ENCODE assay signal across 11 mouse cellular contexts in genomic region chr12:112125903-112126302, GRCm38 (mm10). TPM values are rescaled to one million over a fixed set of nuclear protein-coding genes. Genes with fewer than 3 reads are reported as not detected.
DNase-seq lines count a peak whose midpoint lies in the region; ATAC-seq lines count a peak whose summit lies in the region.
"Had no signal": no experiment of that assay in that cellular context is flagged by ENCODE, and none has a peak within 500 bp of the region (broad histone marks: within the 10 kb centered on the region; RNA-seq: fewer than 3 reads in every experiment).

No protein-coding gene starts in this region.

- H3K4me1 ChIP-seq in embryonic facial prominence, embryonic 10.5 days = peaks cover 52% of the 10 kb centered on the region
- H3K4me1 ChIP-seq in midbrain, embryonic 13.5 days (replicated peaks) = peaks cover 22% of the 10 kb centered on the region
- H3K4me1 ChIP-seq in hindbrain, embryonic 14.5 days (replicated peaks; ENCODE audit: control insufficient read depth, insufficient read depth, low read length) = peaks cover 4% of the 10 kb centered on the region; the same call in 1 of the 2 replicates

- no peak overlapping the region for H3K9ac ChIP-seq in midbrain, embryonic 13.5 days (replicated peaks)
- no peak overlapping the region for H3K9ac ChIP-seq in hindbrain, embryonic 14.5 days
- H3K9ac ChIP-seq: embryonic facial prominence, embryonic 12.5 days had no signal

- H3K36me3 ChIP-seq in embryonic facial prominence, embryonic 10.5 days (replicated peaks) = no peaks in the 10 kb centered on the region
- H3K36me3 ChIP-seq in midbrain, embryonic 13.5 days = no peaks in the 10 kb centered on the region
- H3K36me3 ChIP-seq in hindbrain, embryonic 14.5 days (replicated peaks; ENCODE audit: control insufficient read depth, insufficient read depth) = no peaks in the 10 kb centered on the region
- H3K36me3 ChIP-seq: embryonic facial prominence, embryonic 12.5 days; G1E had no signal

- DNase-seq in B cell, adult 2 months = peak; percentile 41 to 49
- peak; percentile 37 for DNase-seq in embryonic facial prominence, embryonic 10.5 days (ENCODE audit: low spot score)
- peak; percentile 48 to 78 for DNase-seq in kidney, postnatal 25 days
- no peak for DNase-seq in hindbrain, embryonic 14.5 days (ENCODE audit: low spot score)
- no peak for DNase-seq in spleen, postnatal 14 days (ENCODE audit: low spot score in 2 of 2)
- DNase-seq: adrenal gland, adult 2 months had no signal

- H3K9me3 ChIP-seq in embryonic facial prominence, embryonic 10.5 days = no peaks in the 10 kb centered on the region
- no peaks in the 10 kb centered on the region for H3K9me3 ChIP-seq in midbrain, embryonic 13.5 days
- H3K9me3 ChIP-seq in hindbrain, embryonic 14.5 days (ENCODE audit: control insufficient read depth, low read length) = no peaks in the 10 kb centered on the region
- H3K9me3 ChIP-seq: embryonic facial prominence, embryonic 12.5 days had no signal

- no peak overlapping the region for H3K27ac ChIP-seq in embryonic facial prominence, embryonic 10.5 days (replicated peaks)
- H3K27ac ChIP-seq in midbrain, embryonic 13.5 days = no peak overlapping the region
- H3K27ac ChIP-seq in hindbrain, embryonic 14.5 days = no peak overlapping the region
- H3K27ac ChIP-seq: embryonic facial prominence, embryonic 12.5 days had no signal

- peaks cover 50% of the 10 kb centered on the region for H3K27me3 ChIP-seq in embryonic facial prominence, embryonic 10.5 days (replicated peaks; ENCODE audit: low read depth, poor library complexity, severe bottlenecking)
- H3K27me3 ChIP-seq in midbrain, embryonic 13.5 days = peaks cover 43% of the 10 kb centered on the region
- peaks cover 14% of the 10 kb centered on the region for H3K27me3 ChIP-seq in hindbrain, embryonic 14.5 days (ENCODE audit: control insufficient read depth, insufficient read depth, low read length)

- 74% methylated on average over 14 of the region's 14 CpGs for WGBS in embryonic facial prominence, embryonic 10.5 days
- 89% methylated on average over 14 of the region's 14 CpGs for WGBS in midbrain, embryonic 13.5 days
- 88% methylated on average over 14 of the region's 14 CpGs for WGBS in hindbrain, embryonic 14.5 days

- H3K4me2 ChIP-seq in midbrain, embryonic 13.5 days (replicated peaks) = no peak overlapping the region
- no peak overlapping the region for H3K4me2 ChIP-seq in hindbrain, embryonic 14.5 days (replicated peaks)
- H3K4me2 ChIP-seq: embryonic facial prominence, embryonic 12.5 days had no signal

- ATAC-seq in megakaryocyte progenitor cell, adult 5-6 weeks (replicated peaks; ENCODE audit: poor library complexity) = peak; percentile 75
- no peak for ATAC-seq in cerebellum, adult (ENCODE audit: insufficient number of reproducible peaks, low FRiP score, low TSS enrichment)
- no peak for ATAC-seq in midbrain, embryonic 13.5 days
- no peak for ATAC-seq in hindbrain, embryonic 14.5 days (ENCODE audit: low FRiP score)

- H3K4me3 ChIP-seq in embryonic facial prominence, embryonic 10.5 days = no peak overlapping the region
- H3K4me3 ChIP-seq in midbrain, embryonic 13.5 days (replicated peaks) = no peak overlapping the region
- H3K4me3 ChIP-seq in hindbrain, embryonic 14.5 days (replicated peaks; ENCODE audit: low read length) = no peak overlapping the region
- H3K4me3 ChIP-seq: embryonic facial prominence, embryonic 12.5 days had no signal

RNA-seq across cellular contexts. Expression of gene Aspg, which starts 19.4 kb away (rescaled TPM):
- polyA plus RNA-seq in embryonic facial prominence, embryonic 10.5 days (2016; fragmentation: Nextera tagmentation; extraction: Ambion mirVana) = 2.7 TPM in 2 replicates
- total RNA-seq in megakaryocyte progenitor cell, adult 5-6 weeks (2015) = not detected in 2 replicates
- total RNA-seq in megakaryocyte progenitor cell, adult 5-6 weeks (2017) = not detected in 2 replicates
- 0.52 and 0.90 TPM in 2 replicates for polyA plus RNA-seq in midbrain, embryonic 13.5 days (2015; fragmentation: Nextera tagmentation; extraction: Ambion mirVana)
- polyA plus RNA-seq in hindbrain, embryonic 14.5 days (2014; fragmentation: Nextera tagmentation; extraction: Ambion mirVana) = 0.29 and 0.46 TPM in 2 replicates
- polyA plus RNA-seq: G1E had no signal

RNA-seq across cellular contexts. Expression of gene Kif26a, which starts 20.1 kb away (rescaled TPM):
- polyA plus RNA-seq in embryonic facial prominence, embryonic 10.5 days (2016; fragmentation: Nextera tagmentation; extraction: Ambion mirVana) = 3.3 and 3.4 TPM in 2 replicates
- not detected in 2 replicates for total RNA-seq in megakaryocyte progenitor cell, adult 5-6 weeks (2015)
- not detected in 2 replicates for total RNA-seq in megakaryocyte progenitor cell, adult 5-6 weeks (2017)
- polyA plus RNA-seq in midbrain, embryonic 13.5 days (2015; fragmentation: Nextera tagmentation; extraction: Ambion mirVana) = 7.0 and 11.4 TPM in 2 replicates
- 3.1 and 3.4 TPM in 2 replicates for polyA plus RNA-seq in hindbrain, embryonic 14.5 days (2014; fragmentation: Nextera tagmentation; extraction: Ambion mirVana)
- total RNA-seq: G1E had no signal
- polyA plus RNA-seq: G1E had no signal

Comparison
In these comparisons a context has a peak if more than half of its experiments do, and no peak if none do; other contexts are left out.
1. DNase-seq: peak in B cell, adult 2 months (2 of 2), embryonic facial prominence, embryonic 10.5 days (single experiment) and kidney, postnatal 25 days (2 of 2); none in hindbrain, embryonic 14.5 days (single experiment) and spleen, postnatal 14 days (0 of 2).